Comparison of ENCODE assay signal across 35 mouse cellular contexts in genomic region chr5:16281229-16281628, GRCm38 (mm10).
"Had no signal": no experiment of that assay in that cellular context is flagged by ENCODE, and none has a peak within 500 bp of the region (broad histone marks: within the 10 kb centered on the region; RNA-seq: fewer than 3 reads in every experiment).

No protein-coding gene starts in this region.

- H3K9ac ChIP-seq: heart, embryonic 12.5 days; heart, embryonic 13.5 days; heart, embryonic 15.5 days; hindbrain, embryonic 12.5 days; hindbrain, embryonic 13.5 days; hindbrain, embryonic 14.5 days; hindbrain, embryonic 15.5 days; intestine, embryonic 15.5 days; kidney, embryonic 15.5 days had no signal

- H3K27me3 ChIP-seq: heart, embryonic 12.5 days; heart, embryonic 13.5 days; heart, embryonic 15.5 days; hindbrain, embryonic 12.5 days; hindbrain, embryonic 13.5 days; hindbrain, embryonic 15.5 days; intestine, embryonic 15.5 days; kidney, embryonic 15.5 days had no signal

- DNase-seq: heart, postnatal 10 days; heart, postnatal 14 days; heart, postnatal 36 days; heart, postnatal 4 days; kidney, adult 11 months; kidney, adult 18-20 months; kidney, adult 2 months; kidney, adult 8-10 months; kidney, adult 9 months; kidney, postnatal 10 days; kidney, postnatal 14 days; kidney, postnatal 25 days; kidney, postnatal 36 days; kidney, postnatal 4 days; layer of hippocampus, adult 9-11 months; layer of hippocampus, postnatal 36 days had no signal

- H3K4me3 ChIP-seq: heart, embryonic 10.5 days; heart, embryonic 12.5 days; heart, embryonic 13.5 days; heart, embryonic 15.5 days; hindbrain, embryonic 10.5 days; hindbrain, embryonic 12.5 days; hindbrain, embryonic 13.5 days; hindbrain, embryonic 15.5 days; intestine, embryonic 15.5 days; kidney, embryonic 15.5 days; layer of hippocampus, adult 2 months had no signal

- H3K27ac ChIP-seq: heart, embryonic 10.5 days; heart, embryonic 13.5 days; heart, embryonic 15.5 days; hindbrain, embryonic 10.5 days; hindbrain, embryonic 12.5 days; hindbrain, embryonic 13.5 days; hindbrain, embryonic 14.5 days; hindbrain, embryonic 15.5 days; hindbrain, postnatal 0 days; intestine, embryonic 15.5 days; kidney, embryonic 15.5 days; kidney, postnatal 0 days; layer of hippocampus, adult 2 months had no signal

- H3K4me1 ChIP-seq: heart, embryonic 10.5 days; heart, embryonic 12.5 days; heart, embryonic 13.5 days; heart, embryonic 15.5 days; hindbrain, embryonic 10.5 days; hindbrain, embryonic 12.5 days; hindbrain, embryonic 13.5 days; hindbrain, embryonic 15.5 days; intestine, embryonic 15.5 days; kidney, embryonic 15.5 days had no signal

- ATAC-seq: hindbrain, embryonic 16.5 days; hindbrain, postnatal 0 days; inflammation-experienced regulatory T-cells, adult 6 months; intestine, embryonic 15.5 days; intestine, embryonic 16.5 days; intestine, postnatal 0 days had no signal

- H3K4me2 ChIP-seq: heart, embryonic 11.5 days; heart, embryonic 12.5 days; heart, embryonic 13.5 days; heart, embryonic 15.5 days; hindbrain, embryonic 12.5 days; hindbrain, embryonic 13.5 days; hindbrain, embryonic 14.5 days; hindbrain, embryonic 15.5 days; intestine, embryonic 15.5 days; kidney, embryonic 15.5 days had no signal

- H3K36me3 ChIP-seq: heart, embryonic 10.5 days; heart, embryonic 15.5 days; hindbrain, embryonic 10.5 days; hindbrain, embryonic 12.5 days; hindbrain, embryonic 15.5 days; intestine, embryonic 15.5 days; kidney, embryonic 15.5 days had no signal

- H3K9me3 ChIP-seq: heart, embryonic 10.5 days; heart, embryonic 12.5 days; heart, embryonic 13.5 days; heart, embryonic 15.5 days; hindbrain, embryonic 12.5 days; hindbrain, embryonic 13.5 days; hindbrain, embryonic 15.5 days; intestine, embryonic 15.5 days had no signal
